Mouse (Mus musculus): ENCODE data around the gene Gm17387. TPM values are rescaled to one million over a fixed set of nuclear protein-coding genes. Genes with fewer than 3 reads are reported as not detected.

Gene Gm17387
- polyA plus RNA-seq, 1 experiment from 2014 or later, result not detected

DNA sequence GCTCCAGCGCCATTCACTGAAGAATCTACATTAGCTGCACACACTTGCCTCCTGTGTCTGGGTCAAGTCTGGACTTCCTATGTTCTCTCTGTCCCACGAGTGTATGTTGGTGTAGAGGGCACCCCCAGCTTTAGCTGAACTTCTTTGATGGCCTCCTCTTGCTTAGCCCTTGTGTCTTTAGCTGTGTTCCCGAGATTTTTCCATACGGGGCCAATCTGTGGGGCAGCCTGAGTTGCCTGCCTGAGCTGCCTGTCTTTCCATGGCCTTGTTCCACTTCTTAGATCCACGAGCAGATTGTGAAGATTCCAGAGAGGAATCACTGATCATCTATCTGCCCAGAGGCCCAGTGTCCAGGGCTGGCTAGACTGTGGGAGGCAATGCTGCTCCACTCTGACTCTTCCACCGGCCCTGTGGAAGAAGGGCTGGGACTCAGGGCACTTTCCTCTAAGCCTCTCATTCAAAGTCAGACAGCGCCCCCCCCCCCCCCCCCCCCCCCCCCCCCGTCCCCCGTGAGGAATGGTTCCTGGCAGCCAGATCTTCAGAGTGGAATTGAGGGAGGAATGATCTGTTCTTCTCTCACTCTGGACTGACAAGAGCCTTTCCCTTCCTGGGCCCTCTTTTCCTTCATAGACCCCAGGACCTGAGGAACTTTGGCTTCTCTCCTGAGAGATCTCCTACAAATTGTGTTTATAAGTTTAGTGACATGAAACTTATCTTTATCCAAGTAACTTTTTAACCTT lies 12.1 kb downstream of the Gm17387 start:
- no peak for ATAC-seq (ENCODE audit: insufficient read depth, low FRiP score, low read depth)
- 0 out of 2 replicates have a peak overlapping the region, but pooled peaks have one; percentile 6 for H3K9ac ChIP-seq

DNA sequence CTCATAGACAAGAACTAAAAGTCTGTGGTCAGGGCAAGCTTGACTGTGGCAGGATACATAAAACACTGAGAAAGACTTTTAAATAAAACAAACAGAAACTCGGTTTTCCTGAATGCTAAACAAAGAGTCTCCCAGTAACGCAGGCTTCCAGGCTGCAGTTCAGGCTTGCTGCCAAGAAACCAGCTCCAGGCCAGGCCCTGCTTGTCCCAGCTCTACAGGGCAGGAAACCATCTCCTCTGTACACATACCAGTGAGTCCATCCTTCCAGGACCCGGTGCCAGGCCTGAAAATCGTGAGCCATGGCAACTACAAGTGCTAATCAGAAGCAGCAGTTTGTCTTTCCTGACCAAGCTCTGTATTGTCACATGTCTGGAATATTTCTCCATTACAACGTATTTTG lies 12.7 kb downstream of the Gm17387 start:
- no peak overlapping the region for H3K4me3 ChIP-seq (replicated peaks)
- H3K4me1 ChIP-seq, result peaks cover 20% of the 10 kb centered on the region; the same call in 1 of the 2 replicates
- 6% methylated on average over 5 of the region's 5 CpGs for WGBS
- peak overlapping the region; percentile 98 for H3K27ac ChIP-seq
- peak; percentile 81 for ATAC-seq (ENCODE audit: insufficient read depth, low FRiP score, low read depth)
- H3K27me3 ChIP-seq (replicated peaks), result no peaks in the 10 kb centered on the region
- no peak overlapping the region for H3K9ac ChIP-seq
- no peaks in the 10 kb centered on the region for H3K9me3 ChIP-seq
- H3K36me3 ChIP-seq, result no peaks in the 10 kb centered on the region
- H3K4me2 ChIP-seq, result no peak overlapping the region

More for the DNA sequence above, 12.1 kb downstream of the Gm17387 start:
- Histone ChIP-seq H3K27me3 (replicated peaks) (no peaks in the 10 kb centered on the region), H3K27ac (peak overlapping the region; percentile 98), H3K4me2 (peak overlapping the region; percentile 27; the same call in 1 of the 2 replicates), H3K9me3 (no peaks in the 10 kb centered on the region), H3K4me3 (replicated peaks) (no peak overlapping the region), H3K36me3 (no peaks in the 10 kb centered on the region), H3K4me1 (peaks cover 20% of the 10 kb centered on the region; the same call in 1 of the 2 replicates)
- WGBS, result 20% methylated on average over 6 of the region's 9 CpGs

DNA sequence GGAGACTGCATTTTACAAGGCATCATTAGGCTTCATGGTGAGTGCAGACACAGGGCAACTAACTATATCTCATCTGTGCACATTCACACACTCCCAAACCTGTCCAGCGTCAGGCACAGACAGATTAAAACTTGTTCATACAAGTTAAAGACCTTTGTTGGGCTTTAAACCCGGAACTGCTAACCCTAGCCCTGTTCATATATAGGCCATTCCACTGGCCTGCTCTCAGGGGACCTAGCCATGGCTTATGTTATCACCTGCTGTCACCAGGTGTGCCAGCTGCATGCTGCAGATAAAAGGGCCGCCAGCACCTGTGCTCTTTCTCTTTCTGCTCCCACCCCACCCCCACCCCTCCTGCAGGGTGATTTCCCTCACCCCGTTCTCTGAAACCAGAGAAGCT lies 13.6 kb downstream of the Gm17387 start:
- H3K9ac ChIP-seq, result no peak overlapping the region
- ATAC-seq (ENCODE audit: insufficient read depth, low FRiP score, low read depth), result peak; percentile 67
- H3K36me3 ChIP-seq, result no peaks in the 10 kb centered on the region
- H3K4me2 ChIP-seq, result no peak overlapping the region
- H3K9me3 ChIP-seq, result no peaks in the 10 kb centered on the region
- H3K4me3 ChIP-seq (replicated peaks), result no peak overlapping the region
- H3K27me3 ChIP-seq (replicated peaks), result no peaks in the 10 kb centered on the region
- peaks cover 29% of the 10 kb centered on the region for H3K4me1 ChIP-seq
- peak overlapping the region; percentile 98 for H3K27ac ChIP-seq
- WGBS, result 28% methylated on average over 4 of the region's 4 CpGs

DNA sequence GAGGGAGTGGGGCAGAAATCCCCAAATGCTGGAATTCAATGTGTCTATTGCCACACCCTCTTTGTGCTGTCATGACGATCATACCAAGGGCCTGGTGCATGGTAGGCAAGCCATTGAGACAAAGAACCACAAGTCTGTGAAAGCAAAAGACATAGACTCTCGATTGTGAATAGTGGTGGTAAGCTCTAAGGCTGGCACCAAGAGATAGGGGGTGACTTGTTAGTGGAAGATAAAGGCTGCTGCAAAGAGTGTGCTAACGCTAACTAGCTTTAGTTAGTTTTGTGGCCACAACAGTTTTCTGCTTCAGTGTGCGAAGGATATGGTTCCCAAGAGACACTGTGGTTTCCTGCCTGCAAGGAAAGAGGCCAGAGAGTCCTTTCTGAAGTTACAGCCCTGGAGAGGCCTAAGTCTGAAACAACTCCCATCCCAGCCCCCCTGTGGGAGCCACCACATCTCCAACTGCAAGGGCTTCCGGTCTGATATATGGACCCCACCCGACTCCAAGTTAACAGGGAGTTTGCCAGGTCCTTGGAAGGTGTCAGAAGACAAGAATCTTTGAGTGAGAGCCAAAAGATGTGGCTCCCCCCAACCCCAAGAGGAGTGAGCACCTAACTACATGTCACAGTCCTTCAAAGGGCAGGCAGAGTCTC lies 18.1 kb downstream of the Gm17387 start:
- no peak for ATAC-seq (ENCODE audit: insufficient read depth, low FRiP score, low read depth)
- H3K4me3 ChIP-seq (replicated peaks), result no peak overlapping the region
- peak overlapping the region; percentile 36; the same call in 1 of the 2 replicates for H3K4me2 ChIP-seq
- no peak overlapping the region for H3K9ac ChIP-seq
- no peaks in the 10 kb centered on the region for H3K27me3 ChIP-seq (replicated peaks)
- H3K4me1 ChIP-seq, result peaks cover 22% of the 10 kb centered on the region; the same call in 1 of the 2 replicates
- H3K36me3 ChIP-seq, result no peaks in the 10 kb centered on the region
- WGBS, result 52% methylated on average over 6 of the region's 6 CpGs
- no peaks in the 10 kb centered on the region for H3K9me3 ChIP-seq
- peak overlapping the region; percentile 88 for H3K27ac ChIP-seq

DNA sequence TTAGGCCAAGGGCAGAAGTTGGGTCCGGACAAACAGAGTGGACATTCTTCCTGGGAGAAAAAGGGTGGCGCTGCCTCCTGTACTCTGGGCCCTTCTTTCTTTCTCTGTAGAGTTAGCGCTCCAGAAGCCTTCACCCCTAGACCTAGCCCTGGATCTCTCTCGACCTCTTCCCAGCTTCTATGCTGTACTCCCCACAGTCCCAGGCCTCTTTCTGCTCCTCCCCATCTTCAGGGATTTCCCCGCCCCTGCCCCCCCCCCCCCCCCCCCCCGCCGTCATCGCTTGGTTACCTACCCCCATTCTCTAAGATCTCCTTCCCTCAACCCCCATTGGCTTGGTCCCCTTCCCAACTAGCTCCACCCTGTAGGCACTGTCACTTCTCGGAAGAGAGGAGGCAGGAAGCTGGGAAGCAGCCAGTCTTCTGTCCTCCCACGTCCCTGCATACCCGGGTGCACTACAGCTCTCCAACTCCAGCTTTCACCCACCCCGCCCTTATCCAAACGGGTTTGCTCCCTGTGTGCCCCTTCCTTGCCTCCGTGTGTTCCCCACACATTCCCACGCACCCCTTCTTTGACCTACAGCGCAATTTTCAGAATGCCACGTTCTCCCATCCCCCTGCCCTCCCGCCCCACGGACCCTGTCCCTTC lies 18.8 kb downstream of the Gm17387 start:
- ATAC-seq (ENCODE audit: insufficient read depth, low FRiP score, low read depth), result peak; percentile 84
- peak overlapping the region; percentile 90 for H3K27ac ChIP-seq
- peaks cover 22% of the 10 kb centered on the region; the same call in 1 of the 2 replicates for H3K4me1 ChIP-seq
- H3K4me3 ChIP-seq (replicated peaks), result peak overlapping the region; percentile 28
- peak overlapping the region; percentile 4; the same call in 1 of the 2 replicates for H3K9ac ChIP-seq
- H3K36me3 ChIP-seq, result no peaks in the 10 kb centered on the region
- no peaks in the 10 kb centered on the region for H3K27me3 ChIP-seq (replicated peaks)
- H3K9me3 ChIP-seq, result no peaks in the 10 kb centered on the region
- WGBS, result 7% methylated on average over 16 of the region's 19 CpGs
- H3K4me2 ChIP-seq, result peak overlapping the region; percentile 63

DNA sequence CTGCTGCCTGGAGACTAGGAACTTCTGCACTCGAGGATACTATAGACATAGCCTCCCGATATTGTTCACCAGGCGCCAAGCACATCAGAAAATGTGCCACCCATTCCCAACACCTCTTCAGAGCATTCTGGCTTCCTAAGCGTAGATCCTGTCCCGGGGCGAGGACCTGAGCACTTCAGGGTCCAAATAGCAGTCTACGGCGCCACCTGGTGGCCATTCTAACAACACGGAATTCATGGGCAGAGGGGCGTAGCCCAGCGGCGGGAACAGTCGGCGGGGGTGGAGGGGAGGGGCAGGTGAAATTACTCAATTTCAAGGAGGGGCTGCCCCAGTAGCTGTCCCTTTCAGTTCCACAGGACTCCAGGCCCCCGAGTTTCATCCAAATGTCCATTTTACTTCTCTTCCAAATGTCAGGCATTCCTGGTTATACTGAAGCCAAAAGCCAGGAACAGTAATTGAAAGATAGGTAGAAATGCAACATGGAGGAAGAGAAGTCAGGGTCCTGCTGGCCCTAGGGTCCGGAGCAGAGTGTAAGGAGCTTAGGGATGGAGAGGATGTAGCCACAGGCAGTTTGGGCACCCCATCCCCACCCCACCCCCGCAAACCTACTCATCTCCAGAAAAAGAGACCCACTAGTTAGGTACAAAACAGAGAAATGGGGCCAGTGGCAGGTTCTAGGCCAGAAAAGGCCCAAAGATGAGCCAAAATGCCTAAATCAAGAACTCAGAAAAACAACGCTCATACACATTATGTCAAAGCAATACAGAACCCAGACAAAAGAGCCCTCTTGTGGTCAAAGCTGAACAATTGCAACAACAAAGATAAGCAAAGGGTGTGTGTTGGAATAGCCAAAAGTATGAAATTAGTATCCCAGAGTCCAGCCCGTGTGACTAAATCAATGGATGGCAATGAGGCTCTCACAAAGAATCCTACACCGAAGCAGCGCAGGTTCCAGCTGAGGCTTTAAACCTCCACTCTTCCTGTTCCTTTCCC lies 19.6 kb downstream of the Gm17387 start:
- peak; percentile 84 for ATAC-seq (ENCODE audit: insufficient read depth, low FRiP score, low read depth)
- Histone ChIP-seq H3K4me1 (peaks cover 15% of the 10 kb centered on the region; the same call in 1 of the 2 replicates), H3K27ac (peak overlapping the region; percentile 90), H3K27me3 (replicated peaks) (no peaks in the 10 kb centered on the region), H3K36me3 (no peaks in the 10 kb centered on the region), H3K9ac (peak overlapping the region; percentile 4; the same call in 1 of the 2 replicates), H3K4me2 (peak overlapping the region; percentile 63), H3K9me3 (no peaks in the 10 kb centered on the region), H3K4me3 (replicated peaks) (peak overlapping the region; percentile 28)
- 9% methylated on average over 21 of the region's 21 CpGs for WGBS

DNA sequence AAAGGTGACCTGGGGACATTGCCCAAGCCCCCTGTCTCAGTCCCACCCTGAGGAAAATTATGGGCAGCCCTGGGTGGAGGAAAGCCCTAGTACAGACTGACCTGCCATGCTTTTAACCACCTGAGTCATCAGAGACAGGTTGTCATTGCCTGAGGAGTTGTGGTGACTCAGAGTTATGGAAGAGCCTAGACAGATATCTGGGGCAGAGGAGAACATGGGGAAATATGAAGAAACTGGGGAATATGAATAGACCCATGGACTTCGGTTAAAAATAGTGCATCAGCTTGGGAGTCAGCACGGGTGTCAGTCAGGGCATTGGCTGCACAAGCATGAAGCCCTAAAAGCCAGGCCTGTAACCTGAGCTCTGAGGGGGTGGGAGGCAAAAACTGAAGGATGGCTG lies 20.4 kb downstream of the Gm17387 start:
- H3K4me2 ChIP-seq, result no peak overlapping the region
- 83% methylated on average over 2 of the region's 2 CpGs for WGBS

DNA sequence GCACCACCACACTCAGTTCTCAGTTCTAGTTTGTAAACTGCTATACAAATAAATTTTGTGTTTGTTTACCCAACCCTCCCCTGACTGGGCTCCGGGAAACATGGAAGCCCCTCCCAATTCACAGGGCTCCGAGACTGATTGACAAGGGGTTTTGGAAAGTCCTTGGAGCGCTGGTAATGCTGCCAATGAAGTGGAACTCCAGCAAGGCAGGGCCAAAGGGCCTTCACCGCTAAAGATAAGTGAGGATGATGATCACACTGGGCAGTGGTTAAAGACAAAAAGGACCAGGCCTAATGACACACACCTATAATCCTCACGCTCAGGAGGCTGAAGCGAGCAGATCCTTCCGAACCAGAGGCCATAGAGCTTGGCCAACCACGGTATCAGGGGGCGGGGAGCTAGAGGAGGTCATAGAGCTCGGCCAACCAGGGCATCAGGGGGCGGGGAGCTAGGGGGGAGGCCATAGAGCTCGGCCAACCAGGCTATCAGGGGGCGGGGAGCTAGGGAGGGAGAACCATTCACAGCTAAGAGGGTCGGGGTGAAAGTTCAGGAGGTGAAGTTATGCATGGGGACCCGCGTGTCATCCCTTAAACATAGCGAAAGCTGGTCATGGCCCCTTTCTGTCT lies 22.2 kb downstream of the Gm17387 start:
- H3K36me3 ChIP-seq, result no peaks in the 10 kb centered on the region
- WGBS, result 64% methylated on average over 17 of the region's 17 CpGs
- H3K27ac ChIP-seq, result no peak overlapping the region
- H3K9me3 ChIP-seq, result no peaks in the 10 kb centered on the region
- H3K4me1 ChIP-seq, result peaks cover 14% of the 10 kb centered on the region; the same call in 1 of the 2 replicates
- H3K4me2 ChIP-seq, result no peak overlapping the region
- ATAC-seq (ENCODE audit: insufficient read depth, low FRiP score, low read depth), result no peak
- no peaks in the 10 kb centered on the region for H3K27me3 ChIP-seq (replicated peaks)
- no peak overlapping the region for H3K4me3 ChIP-seq (replicated peaks)
- no peak overlapping the region for H3K9ac ChIP-seq

More for the DNA sequence above, 20.4 kb downstream of the Gm17387 start:
- no peak overlapping the region for H3K4me3 ChIP-seq (replicated peaks)
- H3K4me1 ChIP-seq, result peaks cover 14% of the 10 kb centered on the region; the same call in 1 of the 2 replicates
- no peak overlapping the region for H3K27ac ChIP-seq
- no peak for ATAC-seq (ENCODE audit: insufficient read depth, low FRiP score, low read depth)
- no peaks in the 10 kb centered on the region for H3K27me3 ChIP-seq (replicated peaks)
- no peak overlapping the region for H3K9ac ChIP-seq
- H3K9me3 ChIP-seq, result no peaks in the 10 kb centered on the region
- no peaks in the 10 kb centered on the region for H3K36me3 ChIP-seq

DNA sequence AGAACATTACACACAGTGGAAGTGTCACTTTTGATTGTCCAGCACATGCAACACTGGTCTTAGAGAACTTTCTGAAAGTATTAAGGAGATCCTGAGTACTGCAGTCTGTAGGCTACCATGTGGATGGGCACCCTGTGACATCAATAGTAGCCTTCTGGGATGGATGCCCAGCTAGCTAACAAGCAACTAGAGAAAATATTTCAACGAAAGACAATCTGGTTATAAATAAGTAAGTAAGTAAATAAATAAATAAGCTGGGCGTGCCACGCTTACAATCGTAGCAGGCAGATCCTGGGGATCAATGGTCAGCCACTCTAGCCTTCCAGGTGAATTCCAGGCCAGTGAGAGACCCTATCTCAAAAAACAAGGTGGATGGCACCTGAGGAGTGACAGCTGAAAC lies 23.1 kb downstream of the Gm17387 start:
- Histone ChIP-seq H3K36me3 (no peaks in the 10 kb centered on the region), H3K27me3 (replicated peaks) (no peaks in the 10 kb centered on the region), H3K4me3 (replicated peaks) (no peak overlapping the region), H3K27ac (no peak overlapping the region), H3K9ac (no peak overlapping the region), H3K4me2 (no peak overlapping the region), H3K4me1 (peaks cover 10% of the 10 kb centered on the region; the same call in 1 of the 2 replicates), H3K9me3 (no peaks in the 10 kb centered on the region)
- 86% methylated on average over 4 of the region's 4 CpGs for WGBS
- ATAC-seq (ENCODE audit: insufficient read depth, low FRiP score, low read depth), result no peak

DNA sequence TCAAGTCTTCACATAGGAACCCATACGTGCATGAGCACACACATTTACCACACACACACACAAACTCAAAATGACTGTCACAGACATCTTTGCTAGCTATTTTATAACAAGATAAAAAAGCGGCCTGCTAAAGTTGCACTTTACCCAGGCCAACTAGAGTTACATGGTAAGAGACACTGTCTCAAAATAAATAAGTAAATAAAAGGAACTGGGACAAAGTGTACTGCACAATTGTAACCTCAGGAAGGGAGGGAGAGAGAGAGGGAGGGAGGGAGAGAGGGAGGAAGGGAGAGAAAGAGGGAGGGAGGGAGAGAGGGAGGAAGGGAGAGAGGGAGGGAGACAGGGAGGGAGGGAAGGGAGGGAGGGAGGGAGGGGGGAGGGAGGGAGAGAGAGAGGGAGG lies 23.5 kb downstream of the Gm17387 start:
- H3K4me3 ChIP-seq (replicated peaks), result no peak overlapping the region
- no peaks in the 10 kb centered on the region for H3K9me3 ChIP-seq
- no peak overlapping the region for H3K9ac ChIP-seq
- 69% methylated on average over 2 of the region's 2 CpGs for WGBS
- H3K27ac ChIP-seq, result no peak overlapping the region
- peaks cover 6% of the 10 kb centered on the region; the same call in 1 of the 2 replicates for H3K4me1 ChIP-seq
- H3K4me2 ChIP-seq, result no peak overlapping the region
- no peaks in the 10 kb centered on the region for H3K36me3 ChIP-seq
- no peaks in the 10 kb centered on the region for H3K27me3 ChIP-seq (replicated peaks)
- ATAC-seq (ENCODE audit: insufficient read depth, low FRiP score, low read depth), result no peak

All from stomach, embryonic 15.5 days (tissue).